Mouse (Mus musculus) embryonic fibroblast, embryonic 13.5 days (primary cell): ENCODE measurements at regions not wholly inside any gene's neighbourhood (a gene's known extent, or its start where the extent isn't known, plus 50 kb on each side); places are given as distances from the start of the nearest gene placed in this dataset.

Source experiments
- CTCF ChIP-seq: IDR thresholded peaks from 2 replicates; pipeline ENCODE4 v1.5.1; 2011; ENCODE audit warnings: mild to moderate bottlenecking, control low read depth, low read length, moderate library complexity, borderline replicate concordance; ENCODE audit not compliant: insufficient read depth
- POLR2A ChIP-seq: IDR thresholded peaks from 2 replicates; pipeline ENCODE4 v1.6.1; 2011; ENCODE audit warnings: low read depth, mild to moderate bottlenecking, control low read depth, low read length, moderate library complexity

DNA sequence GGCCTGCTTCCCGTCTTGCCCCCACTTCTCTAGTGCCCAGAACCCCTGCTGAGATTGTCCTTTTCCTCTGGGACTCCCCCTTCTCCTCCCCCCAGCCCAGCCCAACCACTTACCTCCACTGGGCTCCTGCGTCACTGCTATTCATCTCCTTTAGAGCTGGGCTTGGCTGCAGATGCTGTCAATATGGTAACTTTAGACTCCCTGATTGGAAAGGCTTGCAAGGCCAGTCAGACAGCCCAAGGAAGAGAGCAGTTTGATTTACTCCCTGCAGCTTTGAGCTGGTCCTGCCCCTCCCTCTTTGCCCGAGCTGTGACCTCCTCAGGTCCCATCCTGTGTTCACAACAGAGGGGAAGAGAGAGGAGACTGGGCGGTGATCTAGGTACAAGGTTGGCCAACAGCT, 221.9 kb downstream of the Zfp36l1 start:
- TF ChIP-seq CTCF (no peak), POLR2A (no peak)
